Mouse (Mus musculus) thymus, adult 2 months (tissue): ENCODE results near the gene Elf1.

Experiments used
- CTCF ChIP-seq: fragments of 200-500 bp; IDR thresholded peaks from 2 replicates; pipeline ENCODE4 v1.5.1; 2012; ENCODE audit warnings: mild to moderate bottlenecking, control low read depth, low read length, moderate library complexity, borderline replicate concordance; ENCODE audit not compliant: control insufficient read depth, poor library complexity, insufficient read depth; ENCODE audit errors: extremely low read depth
- POLR2A ChIP-seq: fragments of 200-500 bp; IDR thresholded peaks from 2 replicates; pipeline ENCODE4 v1.6.1; 2012; ENCODE audit warnings: mild to moderate bottlenecking, low read length, control low read depth, moderate library complexity; ENCODE audit not compliant: control insufficient read depth, poor library complexity, insufficient read depth; ENCODE audit errors: extremely low read depth

DNA sequence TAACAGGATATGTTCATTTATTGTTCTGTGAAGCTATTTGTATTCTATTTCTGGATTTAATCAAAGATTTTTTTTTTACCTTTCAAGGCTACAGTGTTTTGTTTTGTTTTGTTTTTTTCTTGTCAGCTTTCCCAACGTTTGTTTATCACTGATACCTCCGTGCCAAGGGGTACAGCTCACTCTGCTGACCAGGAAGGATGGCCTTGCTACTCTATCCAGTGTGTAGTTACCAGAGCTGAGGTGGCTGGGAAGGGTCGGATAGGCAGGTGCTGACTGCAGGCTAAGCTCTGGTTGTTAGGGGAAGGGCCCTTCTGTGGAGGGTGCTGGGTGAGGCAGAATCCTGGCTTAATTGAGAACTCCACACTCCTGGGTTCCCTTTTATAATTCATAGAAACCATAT, 9.3 kb downstream of the Elf1 start:
- TF ChIP-seq CTCF (no peak), POLR2A (no peak)
